Mouse (Mus musculus): ENCODE results near the gene Dnah7b.
"Not testable (repeated sequence)": the region's sequence is repeated elsewhere in the genome, so short reads cannot be mapped to it uniquely, and the experiment has no call there.

Dnah7b gene

DNA sequence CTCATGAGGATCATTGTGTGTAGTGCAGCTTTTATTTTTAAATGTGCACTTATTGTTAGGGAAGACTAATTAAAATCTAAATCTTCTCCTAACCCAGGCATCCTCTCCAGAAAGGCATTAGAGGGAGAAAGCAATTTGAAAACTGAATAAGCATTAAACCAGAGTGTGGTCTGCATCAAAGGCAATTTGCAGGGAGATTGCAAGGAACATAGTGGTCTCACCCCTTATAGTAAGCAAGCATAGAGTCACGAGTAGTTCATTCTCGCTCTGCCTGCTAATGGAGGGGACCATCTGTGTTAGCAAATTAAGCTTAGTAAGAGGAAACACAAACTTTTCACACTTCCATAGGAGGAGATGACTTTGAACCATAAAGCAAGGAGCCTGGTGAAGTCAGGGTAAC, 228.3 kb downstream of the Dnah7b start:
- DNase-seq (ENCODE audit: extremely low read depth, low read depth): not testable (repeated sequence)

- DNase-seq (ENCODE audit: extremely low read depth, low read depth): not testable (repeated sequence)
Observed at GRCm38 (mm10) chr1:46325942-46326341, 259.8 kb downstream of the Dnah7b start.

DNA sequence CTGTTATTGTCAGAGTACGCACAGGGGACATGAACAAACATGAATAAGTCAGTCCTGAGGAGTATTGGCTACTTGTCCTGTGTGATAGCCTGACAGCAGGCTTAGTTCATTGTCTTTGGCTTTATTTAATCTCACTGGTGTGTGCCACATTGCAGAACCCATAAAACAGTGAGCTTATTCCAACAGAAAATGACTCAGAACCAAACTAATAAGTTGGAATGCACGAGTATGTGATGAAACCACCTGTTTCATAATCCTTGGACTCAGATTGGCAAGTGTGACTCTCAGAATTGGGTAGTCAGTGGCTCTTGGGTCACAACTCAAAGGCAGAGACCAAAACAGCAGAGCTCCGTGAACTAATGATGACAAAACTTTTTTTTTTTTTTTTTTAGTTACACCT, 279.2 kb downstream of the Dnah7b start:
- not testable (repeated sequence) for DNase-seq (ENCODE audit: extremely low read depth, low read depth)

GRCm38 (mm10) chr1:46380641-46381040, 314.5 kb downstream of the Dnah7b start:
- not testable (repeated sequence) for DNase-seq (ENCODE audit: extremely low read depth, low read depth)

DNA sequence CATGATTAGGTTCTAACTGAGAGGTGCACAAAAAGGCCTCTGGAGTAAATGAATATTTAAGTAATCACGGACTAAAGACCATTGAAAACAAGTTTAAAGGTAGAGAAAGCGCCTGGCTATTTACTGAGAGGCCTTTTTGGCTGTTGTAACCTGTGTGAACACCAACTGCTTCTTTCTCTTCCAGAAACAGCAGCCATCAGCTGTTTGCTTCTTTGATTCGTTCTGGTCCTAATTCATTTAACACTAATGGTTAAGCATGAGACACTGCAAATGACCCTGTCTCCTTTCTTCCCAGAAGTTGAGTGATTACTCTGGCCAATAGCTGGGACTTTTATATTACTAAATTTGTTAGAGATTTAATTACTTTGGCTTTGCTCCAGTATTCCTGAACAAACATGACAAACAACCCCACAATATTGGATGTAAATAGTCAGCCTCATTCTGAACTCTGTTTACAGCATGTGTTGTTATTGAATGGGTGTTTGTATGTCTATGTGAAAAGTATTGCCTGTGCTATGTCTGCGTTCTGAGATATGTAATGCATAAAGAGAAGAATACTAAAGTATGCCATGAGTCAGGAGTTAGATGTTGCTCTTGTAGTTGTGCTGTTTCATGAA, 328.7 kb downstream of the Dnah7b start:
- not testable (repeated sequence) for DNase-seq (ENCODE audit: extremely low read depth, low read depth)

DNA sequence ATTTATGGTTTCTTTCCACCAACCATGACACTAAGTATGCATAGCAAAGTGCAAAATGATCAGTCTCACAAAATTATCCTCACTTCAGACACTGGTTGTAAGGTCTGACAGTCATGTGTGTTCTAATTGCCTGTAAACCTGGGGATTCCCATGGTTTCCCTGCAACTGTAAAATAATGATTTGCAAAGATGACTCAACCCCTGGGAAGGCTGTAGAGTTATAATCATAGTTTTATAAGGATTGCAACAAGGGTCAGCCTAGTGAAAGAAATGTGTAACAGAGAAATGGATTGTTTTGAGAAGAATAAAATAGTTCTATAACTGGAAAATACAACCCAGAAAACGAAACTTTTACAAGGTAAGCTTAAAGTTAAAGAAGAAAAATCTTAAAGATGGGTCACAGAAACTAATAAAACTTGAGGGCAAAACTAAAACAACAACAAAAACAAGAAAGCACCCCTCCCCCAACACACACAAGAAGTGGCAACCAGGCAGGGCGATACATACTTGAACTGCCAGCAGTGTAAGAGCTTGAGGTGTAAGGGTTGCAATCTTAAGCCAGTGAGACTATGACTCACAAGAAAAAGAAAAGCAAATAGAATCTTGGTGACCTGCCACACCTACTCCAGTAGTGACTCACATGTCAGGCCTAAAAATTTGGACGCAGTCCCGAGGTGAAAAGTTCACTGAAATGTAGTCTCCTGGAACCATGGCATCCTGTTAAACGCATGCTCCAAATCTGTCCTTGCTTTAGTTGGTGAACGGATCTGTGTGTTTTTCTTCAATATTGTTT, 342.4 kb downstream of the Dnah7b start:
- DNase-seq (ENCODE audit: extremely low read depth, low read depth): no peak

- peak; percentile 59 for DNase-seq (ENCODE audit: extremely low read depth, low read depth)
Observed at GRCm38 (mm10) chr1:46414798-46415197, 348.7 kb downstream of the Dnah7b start.

DNA sequence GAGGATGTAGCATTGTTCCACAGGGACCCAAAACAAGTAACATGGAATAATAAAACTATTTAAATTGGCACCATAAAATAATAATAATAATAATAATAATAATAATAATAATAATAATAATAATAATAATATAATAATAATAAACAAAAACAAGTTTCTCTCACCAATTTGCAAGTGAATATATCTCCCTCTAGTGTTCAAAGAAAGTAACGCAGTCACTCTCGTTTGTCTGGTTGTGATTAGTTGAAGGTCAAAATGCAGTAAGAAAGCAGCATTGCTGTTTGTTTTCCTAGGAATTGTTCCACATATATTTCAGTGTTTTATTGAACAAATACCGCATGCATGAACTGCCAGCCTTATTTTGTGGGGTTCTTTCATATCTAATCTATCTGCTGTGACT, 350.8 kb downstream of the Dnah7b start:
- DNase-seq (ENCODE audit: extremely low read depth, low read depth): not testable (repeated sequence)

GRCm38 (mm10) chr1:46418966-46419365, 352.9 kb downstream of the Dnah7b start:
- not testable (repeated sequence) for DNase-seq (ENCODE audit: extremely low read depth, low read depth)
